Mouse (Mus musculus): ENCODE measurements around the gene Galnt13. TPM values are rescaled to one million over a fixed set of nuclear protein-coding genes. Genes with fewer than 3 reads are reported as not detected.
"Not testable (repeated sequence)": the region's sequence is repeated elsewhere in the genome, so short reads cannot be mapped to it uniquely, and the experiment has no call there.

Gene Galnt13
- polyA plus RNA-seq, 1 experiment from 2014 or later: 0.06 TPM

GRCm38 (mm10) chr2:54567186-54567585 is 131.1 kb downstream of the Galnt13 start:
- no peaks in the 10 kb centered on the region for H3K4me1 ChIP-seq
- H3K4me2 ChIP-seq: no peak overlapping the region
- no peak for ATAC-seq (replicated peaks; ENCODE audit: low FRiP score)
- 70% methylated on average over 2 of the region's 2 CpGs for WGBS
- H3K27me3 ChIP-seq: no peaks in the 10 kb centered on the region
- H3K9me3 ChIP-seq (replicated peaks): no peaks in the 10 kb centered on the region
- H3K27ac ChIP-seq: no peak overlapping the region
- no peak overlapping the region for H3K9ac ChIP-seq
- no peak overlapping the region for H3K4me3 ChIP-seq (replicated peaks)
- H3K36me3 ChIP-seq: no peaks in the 10 kb centered on the region

- ATAC-seq (replicated peaks; ENCODE audit: low FRiP score): no peak
Measured at GRCm38 (mm10) chr2:54567632-54568031, 131.5 kb downstream of the Galnt13 start.

GRCm38 (mm10) chr2:54713817-54714216 is 277.7 kb downstream of the Galnt13 start:
- H3K4me3 ChIP-seq (replicated peaks); H3K4me1 ChIP-seq; H3K36me3 ChIP-seq; H3K9ac ChIP-seq; H3K27ac ChIP-seq; H3K4me2 ChIP-seq; H3K9me3 ChIP-seq (replicated peaks); H3K27me3 ChIP-seq: not testable (repeated sequence)
- 0 out of 2 replicates have a peak, but pooled peaks have one; percentile 62 for ATAC-seq (replicated peaks; ENCODE audit: low FRiP score)
- WGBS: no CpG with 5 or more reads among the region's 5 CpGs

More at GRCm38 (mm10) chr2:54567632-54568031, 131.5 kb downstream of the Galnt13 start:
- 86% methylated on average over 9 of the region's 9 CpGs for WGBS
- Histone ChIP-seq H3K27ac (no peak overlapping the region), H3K27me3 (no peaks in the 10 kb centered on the region), H3K9me3 (replicated peaks) (no peaks in the 10 kb centered on the region), H3K4me2 (no peak overlapping the region), H3K9ac (no peak overlapping the region), H3K4me1 (no peaks in the 10 kb centered on the region), H3K36me3 (no peaks in the 10 kb centered on the region), H3K4me3 (replicated peaks) (no peak overlapping the region)

- no peaks in the 10 kb centered on the region for H3K36me3 ChIP-seq
- H3K9me3 ChIP-seq (replicated peaks): no peaks in the 10 kb centered on the region
- no peak for ATAC-seq (replicated peaks; ENCODE audit: low FRiP score)
- no peak overlapping the region for H3K4me3 ChIP-seq (replicated peaks)
- H3K27me3 ChIP-seq: no peaks in the 10 kb centered on the region
- 85% methylated on average over 2 of the region's 2 CpGs for WGBS
- H3K27ac ChIP-seq: no peak overlapping the region
- no peak overlapping the region for H3K9ac ChIP-seq
- H3K4me1 ChIP-seq: no peaks in the 10 kb centered on the region
- H3K4me2 ChIP-seq: no peak overlapping the region
Measured at GRCm38 (mm10) chr2:54751232-54751631, 315.1 kb downstream of the Galnt13 start.

- no peak overlapping the region for H3K4me2 ChIP-seq
- no peak overlapping the region for H3K9ac ChIP-seq
- no peak overlapping the region for H3K4me3 ChIP-seq (replicated peaks)
- 43% methylated on average over 4 of the region's 4 CpGs for WGBS
- no peaks in the 10 kb centered on the region for H3K36me3 ChIP-seq
- H3K27ac ChIP-seq: no peak overlapping the region
- no peaks in the 10 kb centered on the region for H3K4me1 ChIP-seq
- ATAC-seq (replicated peaks; ENCODE audit: low FRiP score): no peak
- no peaks in the 10 kb centered on the region for H3K27me3 ChIP-seq
- H3K9me3 ChIP-seq (replicated peaks): no peaks in the 10 kb centered on the region
Measured at GRCm38 (mm10) chr2:54759781-54760180, 323.7 kb downstream of the Galnt13 start.

- H3K4me1 ChIP-seq: no peaks in the 10 kb centered on the region
- H3K9ac ChIP-seq: no peak overlapping the region
- ATAC-seq (replicated peaks; ENCODE audit: low FRiP score): no peak
- H3K27ac ChIP-seq: no peak overlapping the region
- WGBS: 78% methylated on average over 2 of the region's 2 CpGs
- H3K9me3 ChIP-seq (replicated peaks): no peaks in the 10 kb centered on the region
- H3K27me3 ChIP-seq: no peaks in the 10 kb centered on the region
- no peaks in the 10 kb centered on the region for H3K36me3 ChIP-seq
- H3K4me2 ChIP-seq: no peak overlapping the region
- H3K4me3 ChIP-seq (replicated peaks): no peak overlapping the region
Measured at GRCm38 (mm10) chr2:54778790-54779273, 342.7 kb downstream of the Galnt13 start.

- H3K27ac ChIP-seq: no peak overlapping the region
- no peak overlapping the region for H3K9ac ChIP-seq
- H3K9me3 ChIP-seq (replicated peaks): no peaks in the 10 kb centered on the region
- H3K4me3 ChIP-seq (replicated peaks): no peak overlapping the region
- 80% methylated on average over 2 of the region's 2 CpGs for WGBS
- no peak for ATAC-seq (replicated peaks; ENCODE audit: low FRiP score)
- no peaks in the 10 kb centered on the region for H3K36me3 ChIP-seq
- no peak overlapping the region for H3K4me2 ChIP-seq
- H3K4me1 ChIP-seq: no peaks in the 10 kb centered on the region
- no peaks in the 10 kb centered on the region for H3K27me3 ChIP-seq
Measured at GRCm38 (mm10) chr2:54813670-54814256, 377.6 kb downstream of the Galnt13 start.

- Histone ChIP-seq H3K4me2 (no peak overlapping the region), H3K4me1 (no peaks in the 10 kb centered on the region), H3K4me3 (replicated peaks) (no peak overlapping the region), H3K36me3 (no peaks in the 10 kb centered on the region), H3K9ac (no peak overlapping the region), H3K27me3 (no peaks in the 10 kb centered on the region), H3K9me3 (replicated peaks) (no peaks in the 10 kb centered on the region), H3K27ac (no peak overlapping the region)
- 25% methylated on average over 1 of the region's 1 CpGs for whole genome bisulfite sequencing
- no peak for ATAC-seq (replicated peaks; ENCODE audit: low FRiP score)
Measured at GRCm38 (mm10) chr2:54841245-54841644, 405.1 kb downstream of the Galnt13 start.

- 88% methylated on average over 7 of the region's 7 CpGs for WGBS
Measured at GRCm38 (mm10) chr2:54906282-54907060, 470.4 kb downstream of the Galnt13 start.

GRCm38 (mm10) chr2:54915088-54915670 is 479.1 kb downstream of the Galnt13 start:
- H3K4me1 ChIP-seq: no peaks in the 10 kb centered on the region
- no peak overlapping the region for H3K27ac ChIP-seq
- ATAC-seq (replicated peaks; ENCODE audit: low FRiP score): no peak
- H3K4me3 ChIP-seq (replicated peaks): no peak overlapping the region
- no peak overlapping the region for H3K4me2 ChIP-seq
- no peaks in the 10 kb centered on the region for H3K9me3 ChIP-seq (replicated peaks)
- no peaks in the 10 kb centered on the region for H3K36me3 ChIP-seq
- H3K9ac ChIP-seq: no peak overlapping the region
- no peaks in the 10 kb centered on the region for H3K27me3 ChIP-seq
- WGBS: 60% methylated on average over 1 of the region's 1 CpGs

More at GRCm38 (mm10) chr2:54906282-54907060, 470.4 kb downstream of the Galnt13 start:
- ATAC-seq (replicated peaks; ENCODE audit: low FRiP score): no peak
- Histone ChIP-seq H3K4me2 (no peak overlapping the region), H3K9me3 (replicated peaks) (no peaks in the 10 kb centered on the region), H3K36me3 (no peaks in the 10 kb centered on the region), H3K4me3 (replicated peaks) (no peak overlapping the region), H3K9ac (no peak overlapping the region), H3K27ac (no peak overlapping the region), H3K27me3 (no peaks in the 10 kb centered on the region), H3K4me1 (no peaks in the 10 kb centered on the region)

- 83% methylated on average over 3 of the region's 3 CpGs for WGBS
- no peak for ATAC-seq (replicated peaks; ENCODE audit: low FRiP score)
Measured at GRCm38 (mm10) chr2:54936369-54936768, 500.3 kb downstream of the Galnt13 start.

GRCm38 (mm10) chr2:54937306-54937705 is 501.2 kb downstream of the Galnt13 start:
- H3K9ac ChIP-seq: no peak overlapping the region
- no peak overlapping the region for H3K4me3 ChIP-seq (replicated peaks)
- H3K4me1 ChIP-seq: no peaks in the 10 kb centered on the region
- H3K36me3 ChIP-seq: no peaks in the 10 kb centered on the region
- no peak overlapping the region for H3K27ac ChIP-seq
- ATAC-seq (replicated peaks; ENCODE audit: low FRiP score): no peak
- H3K27me3 ChIP-seq: no peaks in the 10 kb centered on the region
- H3K9me3 ChIP-seq (replicated peaks): no peaks in the 10 kb centered on the region
- H3K4me2 ChIP-seq: no peak overlapping the region

More at GRCm38 (mm10) chr2:54936369-54936768, 500.3 kb downstream of the Galnt13 start:
- Histone ChIP-seq H3K36me3 (no peaks in the 10 kb centered on the region), H3K4me2 (no peak overlapping the region), H3K27me3 (no peaks in the 10 kb centered on the region), H3K27ac (no peak overlapping the region), H3K9ac (no peak overlapping the region), H3K4me3 (replicated peaks) (no peak overlapping the region), H3K4me1 (no peaks in the 10 kb centered on the region), H3K9me3 (replicated peaks) (no peaks in the 10 kb centered on the region)

Data from kidney, embryonic 15.5 days (tissue).